In the genomic region with DNA sequence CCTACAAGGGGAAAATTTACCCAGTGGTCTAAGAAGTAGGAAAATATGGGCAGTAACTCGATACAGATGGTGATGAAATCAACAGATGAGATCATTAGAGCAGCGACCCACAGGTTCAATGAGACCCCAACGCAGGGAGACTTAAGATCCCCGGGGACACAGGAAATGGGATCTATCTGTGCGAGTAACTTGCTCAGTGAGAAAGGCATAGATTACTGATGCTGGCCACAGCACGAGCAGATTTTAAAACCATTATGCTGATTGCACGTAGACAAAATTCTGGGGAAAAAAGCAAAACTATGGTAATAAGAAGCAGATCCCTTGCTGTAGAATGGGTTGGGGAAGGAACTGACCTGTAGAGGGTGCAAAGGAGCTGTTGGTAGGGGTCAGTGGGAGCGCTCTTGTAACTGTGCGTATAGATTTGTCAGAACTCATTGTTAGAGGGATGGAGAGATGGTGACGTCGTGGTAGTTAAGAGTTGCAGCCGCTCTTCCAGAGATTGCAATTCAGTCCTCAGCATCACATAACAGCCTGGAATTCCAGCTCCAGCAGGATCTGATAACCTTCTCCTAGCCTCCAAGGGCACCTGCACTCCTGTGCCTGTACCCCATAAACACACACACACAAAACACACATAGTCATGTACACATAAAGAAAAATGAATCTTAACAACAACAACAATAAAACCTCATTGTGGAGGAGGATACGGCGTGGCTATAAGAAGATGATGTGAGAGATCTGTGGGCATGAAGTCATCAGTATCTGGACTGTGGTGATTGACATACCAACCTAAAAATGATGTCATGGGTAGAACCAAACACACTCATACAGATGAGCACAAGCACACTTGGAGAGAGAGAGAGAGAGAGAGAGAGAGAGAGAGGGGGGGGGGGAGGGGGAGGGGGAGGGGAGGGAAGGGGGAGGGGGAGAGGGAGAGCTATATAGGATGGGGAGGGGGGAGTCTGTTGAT, we compare ENCODE assay signal across 9 mouse cellular contexts.
A peak's percentile ranks its signal among the peaks of the same experiment; 100 is the strongest.
DNase-seq lines count a peak whose midpoint lies in the region; ATAC-seq and TF ChIP-seq lines count a peak whose summit lies in the region.
"Had no signal": no experiment of that assay in that cellular context is flagged by ENCODE, and none has a peak within 500 bp of the region (broad histone marks: within the 10 kb centered on the region; RNA-seq: fewer than 3 reads in every experiment).

No protein-coding gene starts in this region.

- TF ChIP-seq CTCF in lung, embryonic 14.5 days (IDR thresholded peaks at IDR 0.05; ENCODE audit: low read depth), result peak; percentile 80
- TF ChIP-seq CTCF in midbrain, postnatal 0 days (IDR thresholded peaks at IDR 0.05), result peak; percentile 76

- H3K36me3 ChIP-seq in lung, embryonic 14.5 days (ENCODE audit: insufficient read depth), result no peaks in the 10 kb centered on the region
- no peaks in the 10 kb centered on the region for H3K36me3 ChIP-seq in embryonic facial prominence, embryonic 10.5 days (replicated peaks)
- H3K36me3 ChIP-seq in midbrain, postnatal 0 days (ENCODE audit: insufficient read depth, low read length), result no peaks in the 10 kb centered on the region
- H3K36me3 ChIP-seq in kidney, embryonic 14.5 days (ENCODE audit: control insufficient read depth, insufficient read depth, low read length), result no peaks in the 10 kb centered on the region

- no peaks in the 10 kb centered on the region for H3K4me1 ChIP-seq in lung, embryonic 14.5 days (ENCODE audit: insufficient read depth)
- H3K4me1 ChIP-seq in embryonic facial prominence, embryonic 10.5 days, result peaks cover 53% of the 10 kb centered on the region
- no peaks in the 10 kb centered on the region for H3K4me1 ChIP-seq in midbrain, postnatal 0 days (ENCODE audit: insufficient read depth, low read length)
- H3K4me1 ChIP-seq in kidney, embryonic 14.5 days (ENCODE audit: control insufficient read depth, insufficient read depth, low read length), result peaks cover 8% of the 10 kb centered on the region
- H3K4me1 ChIP-seq: megakaryocyte, embryonic 14.5 days had no signal

- H3K27ac ChIP-seq in lung, embryonic 14.5 days (ENCODE audit: low read depth), result no peak overlapping the region
- peak overlapping the region; percentile 76 for H3K27ac ChIP-seq in embryonic facial prominence, embryonic 10.5 days (replicated peaks)
- no peak overlapping the region; the same call in 1 of the 2 replicates for H3K27ac ChIP-seq in midbrain, postnatal 0 days (ENCODE audit: low read depth, low read length)
- H3K27ac ChIP-seq in kidney, embryonic 14.5 days (ENCODE audit: low read depth, low read length), result no peak overlapping the region

- no peaks in the 10 kb centered on the region for H3K27me3 ChIP-seq in lung, embryonic 14.5 days (ENCODE audit: insufficient read depth, low read length)
- H3K27me3 ChIP-seq in embryonic facial prominence, embryonic 10.5 days (replicated peaks; ENCODE audit: low read depth, poor library complexity, severe bottlenecking), result no peaks in the 10 kb centered on the region
- no peaks in the 10 kb centered on the region for H3K27me3 ChIP-seq in midbrain, postnatal 0 days (ENCODE audit: insufficient read depth, low read length)
- H3K27me3 ChIP-seq in kidney, embryonic 14.5 days (ENCODE audit: control insufficient read depth, insufficient read depth, low read length), result no peaks in the 10 kb centered on the region

- DNase-seq in lung, embryonic 14.5 days, result peak; percentile 84
- DNase-seq in lung, postnatal 25 days (ENCODE audit: low spot score), result no peak
- DNase-seq in embryonic facial prominence, embryonic 10.5 days (ENCODE audit: low spot score), result peak; percentile 65
- peak; percentile 3 for DNase-seq in induced T-regulatory cell, adult 2 months (ENCODE audit: low read depth)
- peak; percentile 70 for DNase-seq in midbrain, postnatal 0 days (ENCODE audit: low spot score)
- DNase-seq in B cell, adult 2 months, result no peak

- ATAC-seq in lung, embryonic 14.5 days (ENCODE audit: insufficient read depth), result peak; percentile 79
- peak; percentile 55; the same call in 1 of the 2 replicates for ATAC-seq in midbrain, postnatal 0 days (ENCODE audit: low FRiP score)
- ATAC-seq in erythroid progenitor cell, adult 5-6 weeks (replicated peaks; ENCODE audit: low FRiP score, poor library complexity, severe bottlenecking), result no peak
- no peak for ATAC-seq in kidney, embryonic 14.5 days (ENCODE audit: low FRiP score, low TSS enrichment)

- no peak overlapping the region for H3K4me2 ChIP-seq in lung, embryonic 14.5 days
- H3K4me2 ChIP-seq in midbrain, postnatal 0 days (ENCODE audit: low read depth, low read length, poor library complexity, severe bottlenecking), result no peak overlapping the region
- H3K4me2 ChIP-seq in kidney, embryonic 14.5 days (replicated peaks; ENCODE audit: low read depth, low read length), result no peak overlapping the region

- no peak overlapping the region for H3K4me3 ChIP-seq in lung, embryonic 14.5 days (ENCODE audit: low read depth, low read length)
- no peak overlapping the region for H3K4me3 ChIP-seq in embryonic facial prominence, embryonic 10.5 days
- H3K4me3 ChIP-seq in midbrain, postnatal 0 days (ENCODE audit: low read depth, low read length), result no peak overlapping the region
- no peak overlapping the region for H3K4me3 ChIP-seq in kidney, embryonic 14.5 days (ENCODE audit: low read length)
- H3K4me3 ChIP-seq: megakaryocyte, embryonic 14.5 days had no signal

- 29% methylated on average over 14 of the region's 14 CpGs for WGBS in lung, embryonic 14.5 days
- WGBS in embryonic facial prominence, embryonic 10.5 days, result 28% methylated on average over 14 of the region's 14 CpGs
- 28% methylated on average over 14 of the region's 14 CpGs for WGBS in midbrain, postnatal 0 days
- 33% methylated on average over 14 of the region's 14 CpGs for WGBS in kidney, embryonic 14.5 days

- H3K9me3 ChIP-seq in lung, embryonic 14.5 days (ENCODE audit: low read depth, low read length), result no peaks in the 10 kb centered on the region
- no peaks in the 10 kb centered on the region for H3K9me3 ChIP-seq in embryonic facial prominence, embryonic 10.5 days
- no peaks in the 10 kb centered on the region for H3K9me3 ChIP-seq in midbrain, postnatal 0 days (ENCODE audit: low read length)
- H3K9me3 ChIP-seq in kidney, embryonic 14.5 days (ENCODE audit: control insufficient read depth, low read length), result no peaks in the 10 kb centered on the region
- H3K9me3 ChIP-seq: megakaryocyte, embryonic 14.5 days had no signal

- H3K9ac ChIP-seq in lung, embryonic 14.5 days, result no peak overlapping the region
- no peak overlapping the region for H3K9ac ChIP-seq in midbrain, postnatal 0 days (replicated peaks; ENCODE audit: low read length, poor library complexity, severe bottlenecking)
- no peak overlapping the region for H3K9ac ChIP-seq in kidney, embryonic 14.5 days (ENCODE audit: low read depth, low read length)

Comparison
In these comparisons a context has a peak if more than half of its experiments do, and no peak if none do; other contexts are left out.
1. DNase-seq: peak in lung, embryonic 14.5 days (single experiment), embryonic facial prominence, embryonic 10.5 days (single experiment), induced T-regulatory cell, adult 2 months (single experiment) and midbrain, postnatal 0 days (single experiment); none in lung, postnatal 25 days (single experiment) and B cell, adult 2 months (0 of 2).
2. ATAC-seq: peak in lung, embryonic 14.5 days (single experiment) and midbrain, postnatal 0 days (single experiment); none in erythroid progenitor cell, adult 5-6 weeks (single experiment) and kidney, embryonic 14.5 days (single experiment).